Comparison of ENCODE assay signal across 10 mouse cellular contexts in genomic region chr4:43629106-43629817, GRCm38 (mm10). TPM values are rescaled to one million over a fixed set of nuclear protein-coding genes. Genes with fewer than 3 reads are reported as not detected.
A peak's percentile ranks its signal among the peaks of the same experiment; 100 is the strongest.
DNase-seq lines count a peak whose midpoint lies in the region; ATAC-seq and TF ChIP-seq lines count a peak whose summit lies in the region.
"Had no signal": no experiment of that assay in that cellular context is flagged by ENCODE, and none has a peak within 500 bp of the region (broad histone marks: within the 10 kb centered on the region; RNA-seq: fewer than 3 reads in every experiment).

No protein-coding gene starts in this region.

- TF ChIP-seq CTCF in heart, adult 2 months (IDR thresholded peaks at IDR 0.05) = no peak
- no peak for TF ChIP-seq CTCF in brain, embryonic 14.5 days (IDR thresholded peaks at IDR 0.05; ENCODE audit: borderline replicate concordance, extremely low read depth, insufficient read depth, insufficient read length)

- no peak for TF ChIP-seq EP300 in heart, adult 2 months (IDR thresholded peaks at IDR 0.05; ENCODE audit: insufficient read depth, low read depth, low read length)

- intact Hi-C loops in heart, adult 2 months (cut with DNase I) = no loop called here

- no peak for TF ChIP-seq POLR2A in heart, adult 2 months (IDR thresholded peaks at IDR 0.05; ENCODE audit: insufficient read depth, low read depth, low read length)
- no peak for TF ChIP-seq POLR2A in brain, embryonic 14.5 days (IDR thresholded peaks at IDR 0.05; ENCODE audit: borderline replicate concordance, extremely low read depth, insufficient read depth, insufficient read length, poor library complexity, severe bottlenecking)

- DNase-seq in heart, adult 2 months = no peak
- DNase-seq in brain, embryonic 14.5 days (ENCODE audit: low read depth) = peak; percentile 76
- peak; percentile 58 for DNase-seq in forebrain, embryonic 14.5 days (ENCODE audit: low spot score)
- peak; percentile 74 for DNase-seq in midbrain, embryonic 14.5 days
- DNase-seq in ovary, postnatal 10 days (ENCODE audit: low spot score) = no peak
- DNase-seq in layer of hippocampus, postnatal 36 days = no peak
- no peak for DNase-seq in frontal cortex, postnatal 36 days (ENCODE audit: low spot score in 2 of 2)

- peak overlapping the region; percentile 10 for H3K4me3 ChIP-seq in heart, embryonic 15.5 days
- H3K4me3 ChIP-seq in heart, adult 2 months = no peak overlapping the region
- H3K4me3 ChIP-seq in forebrain, embryonic 14.5 days (ENCODE audit: low read depth, low read length) = no peak overlapping the region
- H3K4me3 ChIP-seq in midbrain, embryonic 14.5 days (replicated peaks; ENCODE audit: low read depth, low read length) = no peak overlapping the region

- no peak overlapping the region for H3K27ac ChIP-seq in heart, embryonic 15.5 days
- H3K27ac ChIP-seq in heart, adult 2 months = no peak overlapping the region
- no peak overlapping the region for H3K27ac ChIP-seq in forebrain, embryonic 14.5 days (ENCODE audit: low read depth, low read length)
- H3K27ac ChIP-seq in midbrain, embryonic 14.5 days (replicated peaks; ENCODE audit: low read depth, low read length) = no peak overlapping the region
- H3K27ac ChIP-seq: macrophage had no signal

- H3K27me3 ChIP-seq in heart, embryonic 15.5 days = peaks cover 7% of the 10 kb centered on the region; the same call in 1 of the 2 replicates
- no peaks in the 10 kb centered on the region for H3K27me3 ChIP-seq in heart, adult 2 months (ENCODE audit: control insufficient read depth, insufficient read depth, low read length)
- no peaks in the 10 kb centered on the region for H3K27me3 ChIP-seq in forebrain, embryonic 14.5 days (replicated peaks; ENCODE audit: control insufficient read depth, insufficient read depth, low read length)
- no peaks in the 10 kb centered on the region for H3K27me3 ChIP-seq in midbrain, embryonic 14.5 days (ENCODE audit: control insufficient read depth, insufficient read depth, low read length)
- H3K27me3 ChIP-seq: Patski had no signal

- no peaks in the 10 kb centered on the region for H3K36me3 ChIP-seq in heart, embryonic 15.5 days
- peaks cover 3% of the 10 kb centered on the region; the same call in 1 of the 2 replicates for H3K36me3 ChIP-seq in heart, adult 2 months (ENCODE audit: control insufficient read depth, insufficient read depth, low read length)
- no peaks in the 10 kb centered on the region for H3K36me3 ChIP-seq in forebrain, embryonic 14.5 days (ENCODE audit: control insufficient read depth, insufficient read depth, low read length)
- no peaks in the 10 kb centered on the region for H3K36me3 ChIP-seq in midbrain, embryonic 14.5 days (ENCODE audit: control insufficient read depth, insufficient read depth, low read length)

- peak overlapping the region; percentile 47 for H3K4me2 ChIP-seq in heart, embryonic 15.5 days
- peak overlapping the region; percentile 10; the same call in 1 of the 2 replicates for H3K4me2 ChIP-seq in forebrain, embryonic 14.5 days (ENCODE audit: low read length)
- H3K4me2 ChIP-seq in midbrain, embryonic 14.5 days (ENCODE audit: low read length) = no peak overlapping the region

- H3K79me2 ChIP-seq in heart, adult 2 months (replicated peaks; ENCODE audit: control insufficient read depth, insufficient read depth, low read length) = peaks cover 5% of the 10 kb centered on the region; the same call in 1 of the 2 replicates

- WGBS in heart, embryonic 15.5 days = 44% methylated on average over 20 of the region's 20 CpGs
- 53% methylated on average over 20 of the region's 20 CpGs for WGBS in heart, adult 2 months
- WGBS in forebrain, embryonic 14.5 days = 36% methylated on average over 20 of the region's 20 CpGs
- WGBS in midbrain, embryonic 14.5 days = 36% methylated on average over 20 of the region's 20 CpGs

- H3K9ac ChIP-seq in heart, embryonic 15.5 days = no peak overlapping the region
- H3K9ac ChIP-seq in heart, adult 2 months (ENCODE audit: low read depth, low read length) = no peak overlapping the region
- H3K9ac ChIP-seq in forebrain, embryonic 14.5 days (ENCODE audit: low read length) = no peak overlapping the region
- no peak overlapping the region for H3K9ac ChIP-seq in midbrain, embryonic 14.5 days (replicated peaks; ENCODE audit: low read length)

- H3K9me3 ChIP-seq in heart, embryonic 15.5 days (replicated peaks) = 0 out of 2 replicates have a peak, but pooled peaks cover 2% of the 10 kb centered on the region
- peaks cover 6% of the 10 kb centered on the region; the same call in 1 of the 2 replicates for H3K9me3 ChIP-seq in forebrain, embryonic 14.5 days (replicated peaks; ENCODE audit: control insufficient read depth, low read length)
- H3K9me3 ChIP-seq in midbrain, embryonic 14.5 days (ENCODE audit: control insufficient read depth, low read length) = peaks cover 3% of the 10 kb centered on the region; the same call in 1 of the 2 replicates

- H3K4me1 ChIP-seq in heart, embryonic 15.5 days (replicated peaks) = peaks cover 34% of the 10 kb centered on the region
- H3K4me1 ChIP-seq in heart, adult 2 months (ENCODE audit: control insufficient read depth, insufficient read depth, low read length) = peaks cover 13% of the 10 kb centered on the region
- peaks cover 14% of the 10 kb centered on the region for H3K4me1 ChIP-seq in forebrain, embryonic 14.5 days (ENCODE audit: control insufficient read depth, insufficient read depth, low read length)
- H3K4me1 ChIP-seq in midbrain, embryonic 14.5 days (ENCODE audit: control insufficient read depth, insufficient read depth, low read length) = peaks cover 28% of the 10 kb centered on the region

- no peak for ATAC-seq in heart, embryonic 15.5 days (replicated peaks; ENCODE audit: insufficient number of reproducible peaks, insufficient read depth, low FRiP score, low read depth)
- ATAC-seq in forebrain, embryonic 14.5 days = no peak
- ATAC-seq in midbrain, embryonic 14.5 days (ENCODE audit: low FRiP score, low TSS enrichment) = no peak

RNA-seq across cellular contexts. Expression of gene Npr2, which starts 2.5 kb away (rescaled TPM):
- polyA plus RNA-seq in heart, embryonic 15.5 days (2015; fragmentation: Nextera tagmentation; extraction: Ambion mirVana) = 6.7 and 10.8 TPM in 2 replicates
- total RNA-seq in heart, adult 2 months (2021) = 10 to 100 TPM; 35.9 to 43.4 TPM
- 57.0 and 63.0 TPM in 2 replicates for polyA plus RNA-seq in heart, adult 2 months (2012; rRNA removed)
- polyA plus RNA-seq in brain, embryonic 14.5 days (2012; rRNA removed) = 61.7 and 65.6 TPM in 2 replicates
- 10.7 and 11.2 TPM in 2 replicates for polyA plus RNA-seq in forebrain, embryonic 14.5 days (2014; fragmentation: Nextera tagmentation; extraction: Ambion mirVana)
- polyA plus RNA-seq in midbrain, embryonic 14.5 days (2014; fragmentation: Nextera tagmentation; extraction: Ambion mirVana) = 15.1 and 16.2 TPM in 2 replicates
- total RNA-seq in layer of hippocampus, postnatal 36 days (2021) = 10 to 100 TPM; 51.6 to 59.1 TPM
- polyA plus RNA-seq: macrophage had no signal

RNA-seq across cellular contexts. Expression of gene Spag8, which starts 24.1 kb away (rescaled TPM):
- polyA plus RNA-seq in heart, embryonic 15.5 days (2015; fragmentation: Nextera tagmentation; extraction: Ambion mirVana) = 0.30 and 0.77 TPM in 2 replicates
- total RNA-seq in heart, adult 2 months (2021) = under 1 TPM in 1 of 2 experiments, not detected in 1; 0.29 TPM
- polyA plus RNA-seq in heart, adult 2 months (2012; rRNA removed) = 0.44 and 2.0 TPM in 2 replicates
- 7.3 and 9.0 TPM in 2 replicates for polyA plus RNA-seq in brain, embryonic 14.5 days (2012; rRNA removed)
- polyA plus RNA-seq in forebrain, embryonic 14.5 days (2014; fragmentation: Nextera tagmentation; extraction: Ambion mirVana) = 4.2 and 5.7 TPM in 2 replicates
- 5.1 and 5.8 TPM in 2 replicates for polyA plus RNA-seq in midbrain, embryonic 14.5 days (2014; fragmentation: Nextera tagmentation; extraction: Ambion mirVana)
- total RNA-seq in layer of hippocampus, postnatal 36 days (2021) = 1 to 10 TPM in 1 of 2 experiments, under 1 TPM in 1; 0.87 to 1.4 TPM
- polyA plus RNA-seq: macrophage had no signal

RNA-seq across cellular contexts. Expression of gene Hint2, which starts 27.0 kb away (rescaled TPM):
- 150 and 188 TPM in 2 replicates for polyA plus RNA-seq in heart, embryonic 15.5 days (2015; fragmentation: Nextera tagmentation; extraction: Ambion mirVana)
- 100 to 1,000 TPM; 143 to 155 TPM for total RNA-seq in heart, adult 2 months (2021)
- 165 and 201 TPM in 2 replicates for polyA plus RNA-seq in heart, adult 2 months (2012; rRNA removed)
- polyA plus RNA-seq in brain, embryonic 14.5 days (2012; rRNA removed) = 43.0 and 64.6 TPM in 2 replicates
- polyA plus RNA-seq in forebrain, embryonic 14.5 days (2014; fragmentation: Nextera tagmentation; extraction: Ambion mirVana) = 67.0 and 82.7 TPM in 2 replicates
- 68.8 and 81.3 TPM in 2 replicates for polyA plus RNA-seq in midbrain, embryonic 14.5 days (2014; fragmentation: Nextera tagmentation; extraction: Ambion mirVana)
- 10 to 100 TPM; 29.6 to 33.2 TPM for total RNA-seq in layer of hippocampus, postnatal 36 days (2021)

RNA-seq across cellular contexts. Expression of gene Tmem8b, which starts 39.5 kb away (rescaled TPM):
- 3.8 and 4.6 TPM in 2 replicates for polyA plus RNA-seq in heart, embryonic 15.5 days (2015; fragmentation: Nextera tagmentation; extraction: Ambion mirVana)
- 10 to 100 TPM; 17.9 to 18.2 TPM for total RNA-seq in heart, adult 2 months (2021)
- polyA plus RNA-seq in heart, adult 2 months (2012; rRNA removed) = 21.1 and 22.2 TPM in 2 replicates
- polyA plus RNA-seq in brain, embryonic 14.5 days (2012; rRNA removed) = 27.0 and 42.0 TPM in 2 replicates
- 5.6 and 7.3 TPM in 2 replicates for polyA plus RNA-seq in forebrain, embryonic 14.5 days (2014; fragmentation: Nextera tagmentation; extraction: Ambion mirVana)
- 11.2 and 13.3 TPM in 2 replicates for polyA plus RNA-seq in midbrain, embryonic 14.5 days (2014; fragmentation: Nextera tagmentation; extraction: Ambion mirVana)
- 10 to 100 TPM; 66.7 to 67.3 TPM for total RNA-seq in layer of hippocampus, postnatal 36 days (2021)

RNA-seq across cellular contexts. Expression of gene Fam221b, which starts 39.7 kb away (rescaled TPM):
- polyA plus RNA-seq in heart, embryonic 15.5 days (2015; fragmentation: Nextera tagmentation; extraction: Ambion mirVana) = 1.6 and 4.0 TPM in 2 replicates
- under 1 TPM; 0.16 to 0.43 TPM for total RNA-seq in heart, adult 2 months (2021)
- polyA plus RNA-seq in heart, adult 2 months (2012; rRNA removed) = 0.18 and 0.35 TPM in 2 replicates
- polyA plus RNA-seq in brain, embryonic 14.5 days (2012; rRNA removed) = 0.23 and 0.34 TPM in 2 replicates
- polyA plus RNA-seq in forebrain, embryonic 14.5 days (2014; fragmentation: Nextera tagmentation; extraction: Ambion mirVana) = 2.1 and 2.2 TPM in 2 replicates
- polyA plus RNA-seq in midbrain, embryonic 14.5 days (2014; fragmentation: Nextera tagmentation; extraction: Ambion mirVana) = 2.7 and 2.9 TPM in 2 replicates
- total RNA-seq in layer of hippocampus, postnatal 36 days (2021) = 1 to 10 TPM; 1.3 to 1.5 TPM

Comparison
In these comparisons a context has a peak if more than half of its experiments do, and no peak if none do; other contexts are left out.
1. DNase-seq: peak in brain, embryonic 14.5 days (single experiment), forebrain, embryonic 14.5 days (single experiment) and midbrain, embryonic 14.5 days (single experiment); none in heart, adult 2 months (0 of 2), ovary, postnatal 10 days (single experiment), layer of hippocampus, postnatal 36 days (0 of 2) and frontal cortex, postnatal 36 days (0 of 2).